ENCODE assay signal across 25 mouse cellular contexts in the genomic region with DNA sequence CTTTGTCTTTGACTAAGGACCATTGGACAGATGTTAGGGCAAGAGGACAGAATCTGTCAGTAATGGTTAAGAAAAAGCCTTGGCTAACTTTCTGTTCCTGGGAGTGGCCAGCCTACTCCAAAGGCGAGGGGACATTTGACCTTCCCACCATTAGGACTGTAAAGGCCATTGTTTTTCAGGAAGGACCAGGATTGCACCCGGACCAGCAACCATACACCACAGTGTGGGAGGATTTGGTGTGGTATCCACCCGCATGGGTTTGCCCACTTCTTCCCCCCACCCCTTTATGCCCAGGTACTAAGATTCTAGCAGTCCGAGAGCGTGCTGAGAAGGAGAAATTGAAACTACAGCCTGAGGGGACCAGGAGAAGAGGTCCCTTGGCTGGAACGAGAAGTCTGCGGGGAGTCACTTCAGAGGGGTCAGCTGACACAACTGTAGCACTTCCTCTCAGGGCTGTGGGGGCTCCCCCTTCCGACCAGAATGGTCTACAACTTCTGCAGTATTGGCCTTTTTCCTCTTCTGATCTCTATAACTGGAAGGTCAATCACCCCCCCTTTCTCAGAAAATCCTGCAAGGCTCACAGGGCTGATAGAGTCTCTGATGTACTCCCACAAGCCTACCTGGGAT.
DNase-seq lines count a peak whose midpoint lies in the region; ATAC-seq and TF ChIP-seq lines count a peak whose summit lies in the region.
"Had no signal": no experiment of that assay in that cellular context is flagged by ENCODE, and none has a peak within 500 bp of the region (broad histone marks: within the 10 kb centered on the region; RNA-seq: fewer than 3 reads in every experiment).

No protein-coding gene starts in this region.

- H3K4me1 ChIP-seq in kidney, postnatal 0 days (replicated peaks; ENCODE audit: insufficient read depth, low read length), result no peaks in the 10 kb centered on the region
- no peaks in the 10 kb centered on the region for H3K4me1 ChIP-seq in bone marrow, adult 2 months (ENCODE audit: control insufficient read depth, insufficient read depth, low read length)
- H3K4me1 ChIP-seq: forebrain, embryonic 10.5 days; liver, embryonic 13.5 days; midbrain, embryonic 12.5 days; neural tube, embryonic 12.5 days had no signal

- no peaks in the 10 kb centered on the region for H3K9me3 ChIP-seq in kidney, postnatal 0 days (replicated peaks; ENCODE audit: low read length)
- H3K9me3 ChIP-seq: forebrain, embryonic 10.5 days; G1E; limb, embryonic 10.5 days; liver, embryonic 13.5 days; midbrain, embryonic 12.5 days; neural tube, embryonic 12.5 days had no signal

- TF ChIP-seq POLR2A in bone marrow, adult 2 months (IDR thresholded peaks at IDR 0.05; ENCODE audit: borderline replicate concordance, control insufficient read depth, low read depth, low read length), result no peak

- no peak overlapping the region for H3K9ac ChIP-seq in kidney, postnatal 0 days (ENCODE audit: low read depth, low read length)
- H3K9ac ChIP-seq: hindbrain, embryonic 14.5 days; liver, embryonic 13.5 days; midbrain, embryonic 12.5 days; neural tube, embryonic 12.5 days had no signal

- no peak; the same call in 1 of the 2 replicates for ATAC-seq in kidney, postnatal 0 days (replicated peaks; ENCODE audit: low FRiP score, low read depth)
- ATAC-seq in megakaryocyte progenitor cell, adult 5-6 weeks (replicated peaks; ENCODE audit: poor library complexity), result peak; percentile 96
- ATAC-seq: activated CD4-positive, CD25-positive, alpha-beta regulatory T cell, adult 4 months; CD4-positive, CD25-positive, alpha-beta regulatory T cell, adult 4 months had no signal

- H3K27ac ChIP-seq in kidney, postnatal 0 days, result no peak overlapping the region
- no peak overlapping the region for H3K27ac ChIP-seq in bone marrow, adult 2 months (ENCODE audit: control insufficient read depth, insufficient read depth, low read depth, low read length, poor library complexity)
- H3K27ac ChIP-seq: forebrain, embryonic 10.5 days; gastrocnemius, adult 2 months; hindbrain, embryonic 14.5 days; limb, embryonic 10.5 days; liver, embryonic 13.5 days; macrophage; midbrain, embryonic 12.5 days; neural tube, embryonic 12.5 days had no signal

- 46% methylated on average over 8 of the region's 8 CpGs for WGBS in kidney, postnatal 0 days
- WGBS in bone marrow, adult 2 months, result 19% methylated on average over 8 of the region's 8 CpGs

- no peak overlapping the region for H3K4me2 ChIP-seq in kidney, postnatal 0 days (ENCODE audit: low read length)
- H3K4me2 ChIP-seq: hindbrain, embryonic 14.5 days; liver, embryonic 13.5 days; midbrain, embryonic 12.5 days; neural tube, embryonic 12.5 days had no signal

- no peak overlapping the region for H3K4me3 ChIP-seq in kidney, postnatal 0 days (replicated peaks; ENCODE audit: low read depth, low read length)
- peak overlapping the region; percentile 36 for H3K4me3 ChIP-seq in bone marrow, adult 2 months (replicated peaks; ENCODE audit: control insufficient read depth, low read depth, low read length)
- H3K4me3 ChIP-seq: forebrain, embryonic 10.5 days; gastrocnemius, adult 2 months; limb, embryonic 10.5 days; liver, embryonic 13.5 days; midbrain, embryonic 12.5 days; neural tube, embryonic 12.5 days had no signal

- TF ChIP-seq CTCF in kidney, postnatal 0 days (IDR thresholded peaks at IDR 0.05; ENCODE audit: low read depth), result no peak
- no peak for TF ChIP-seq CTCF in bone marrow, adult 2 months (IDR thresholded peaks at IDR 0.05; ENCODE audit: control insufficient read depth, insufficient read depth, low read length)

- peak; percentile 23 for DNase-seq in kidney, postnatal 0 days (ENCODE audit: low spot score)
- DNase-seq in kidney, adult 18-20 months, result no peak
- DNase-seq in B cell, adult 2 months, result peak; percentile 35 to 38
- DNase-seq in gastrocnemius, postnatal 4 days (ENCODE audit: low spot score in 2 of 2), result no peak
- DNase-seq in layer of hippocampus, postnatal 25 days (ENCODE audit: extremely low spot score in 1 of 2, low spot score in 1 of 2), result no peak
- DNase-seq: adrenal gland, postnatal 10 days; cerebellum, adult 11-12 months; cerebellum, postnatal 25 days; gastrocnemius, adult 2 months; heart, adult 11 months; kidney, postnatal 25 days; layer of hippocampus, adult 9-11 months; liver, embryonic 13.5 days; thymus, adult 18-20 months had no signal

- H3K36me3 ChIP-seq in kidney, postnatal 0 days (ENCODE audit: insufficient read depth, low read length), result no peaks in the 10 kb centered on the region
- H3K36me3 ChIP-seq: forebrain, embryonic 10.5 days; G1E; limb, embryonic 10.5 days; liver, embryonic 13.5 days; midbrain, embryonic 12.5 days; neural tube, embryonic 12.5 days had no signal

- no peaks in the 10 kb centered on the region for H3K27me3 ChIP-seq in kidney, postnatal 0 days (ENCODE audit: insufficient read depth, low read length)
- H3K27me3 ChIP-seq: liver, embryonic 13.5 days; midbrain, embryonic 12.5 days; neural tube, embryonic 12.5 days had no signal

Comparison
In these comparisons a context has a peak if more than half of its experiments do, and no peak if none do; other contexts are left out.
1. DNase-seq: peak in kidney, postnatal 0 days (single experiment) and B cell, adult 2 months (2 of 2); none in kidney, adult 18-20 months (single experiment), gastrocnemius, postnatal 4 days (0 of 2) and layer of hippocampus, postnatal 25 days (0 of 2).